Mouse (Mus musculus): ENCODE results near the gene Golga1. TPM values are rescaled to one million over a fixed set of nuclear protein-coding genes. Genes with fewer than 3 reads are reported as not detected.
"Not testable (repeated sequence)": the region's sequence is repeated elsewhere in the genome, so short reads cannot be mapped to it uniquely, and the experiment has no call there.

Gene Golga1
- polyA plus RNA-seq (2012; rRNA removed) = 40.2 and 45.0 TPM in 2 replicates

DNA sequence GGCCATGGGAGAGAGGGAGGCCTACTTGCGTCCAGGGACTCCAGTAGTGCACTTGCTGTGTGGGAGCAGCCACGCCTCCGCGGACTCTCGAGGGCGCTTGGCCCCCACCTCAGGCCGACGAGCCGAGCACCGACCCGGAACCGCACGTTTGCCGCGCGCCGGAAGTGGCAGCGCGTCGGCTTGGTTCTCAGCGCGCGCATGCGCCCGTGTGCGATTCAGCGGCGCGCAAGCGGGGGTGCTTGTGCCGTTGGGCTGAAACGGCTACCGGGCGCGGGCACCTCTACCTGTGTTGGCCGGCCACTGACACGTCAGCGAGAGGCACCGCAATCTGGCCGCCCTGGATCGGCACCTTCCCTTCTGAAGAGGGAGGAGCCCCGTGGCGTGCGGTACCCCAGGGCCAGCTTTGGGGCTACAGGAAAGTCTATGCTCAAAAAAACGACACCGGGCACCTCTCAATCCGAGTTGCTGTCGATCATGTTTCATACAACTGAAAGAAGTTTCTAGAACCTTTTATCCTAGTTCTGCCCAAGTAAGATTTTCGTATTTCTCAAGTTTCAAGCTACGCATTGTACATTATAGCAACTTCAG lies at the start of gene Golga1:
Golga1 (minus strand) TSS at position 142 of the 588 bp plus-strand sequence.
- TF ChIP-seq POLR2A (IDR thresholded peaks at IDR 0.05; ENCODE audit: extremely low read depth, insufficient read depth, low read length) (peak; percentile 74; the same call in 1 of the 2 replicates), CTCF (IDR thresholded peaks at IDR 0.05; ENCODE audit: extremely low read depth, insufficient read depth, low read length) (no peak)
- no peaks in the 10 kb centered on the region for H3K4me1 ChIP-seq (ENCODE audit: control insufficient read depth, insufficient read depth, low read length)
- peak within 1 kb of the TSS; percentile 92 for H3K4me3 ChIP-seq (ENCODE audit: insufficient read depth, low read length)
- H3K27ac ChIP-seq (ENCODE audit: insufficient read depth, low read length) = peak within 1 kb of the TSS; percentile 91

DNA sequence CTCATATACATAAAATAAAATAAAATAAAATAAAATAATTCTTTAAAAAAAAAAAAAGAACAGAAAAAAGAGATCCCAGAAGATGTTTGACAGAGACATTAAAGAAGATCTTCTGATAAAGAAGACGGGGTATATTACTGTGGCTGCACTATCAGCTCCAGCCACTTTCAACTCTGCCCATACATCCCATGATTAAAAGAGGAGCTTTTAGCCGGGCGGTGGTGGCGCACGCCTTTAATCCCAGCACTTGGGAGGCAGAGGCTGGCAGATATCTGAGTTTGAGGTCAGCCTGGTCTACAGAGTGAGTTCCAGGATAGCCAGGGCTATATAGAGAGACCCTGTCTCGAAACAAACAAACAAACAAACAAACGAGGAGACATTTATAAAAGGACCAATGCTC lies 48.8 kb upstream of the Golga1 start:
- H3K4me1 ChIP-seq (ENCODE audit: control insufficient read depth, insufficient read depth, low read length) = no peaks in the 10 kb centered on the region
- H3K27ac ChIP-seq (ENCODE audit: insufficient read depth, low read length) = no peak overlapping the region
- H3K4me3 ChIP-seq (ENCODE audit: insufficient read depth, low read length) = no peak overlapping the region
- TF ChIP-seq CTCF (IDR thresholded peaks at IDR 0.05; ENCODE audit: extremely low read depth, insufficient read depth, low read length) (no peak), POLR2A (IDR thresholded peaks at IDR 0.05; ENCODE audit: extremely low read depth, insufficient read depth, low read length) (no peak)

DNA sequence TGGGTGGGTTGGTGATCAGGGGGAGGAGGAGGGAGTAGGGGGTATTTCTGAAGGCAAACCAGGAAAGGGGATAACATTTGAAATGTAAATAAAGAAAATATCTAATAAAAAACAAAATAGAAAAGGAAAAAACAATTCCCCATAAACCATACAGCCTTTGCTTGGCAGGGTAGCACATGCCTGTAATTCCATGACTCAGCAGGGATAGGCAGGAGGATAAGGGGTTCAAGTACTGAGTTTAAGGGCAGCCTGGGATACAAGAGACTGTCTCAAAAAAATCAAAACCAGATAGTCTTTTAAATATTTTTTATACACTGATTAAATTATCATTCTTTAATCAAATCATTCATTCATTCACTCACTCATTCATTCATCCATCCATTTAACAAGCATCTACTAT lies 45.2 kb upstream of the Golga1 start:
- Histone ChIP-seq H3K4me3 (ENCODE audit: insufficient read depth, low read length) (no peak overlapping the region), H3K4me1 (ENCODE audit: control insufficient read depth, insufficient read depth, low read length) (no peaks in the 10 kb centered on the region), H3K27ac (ENCODE audit: insufficient read depth, low read length) (no peak overlapping the region)
- no peak for TF ChIP-seq POLR2A (IDR thresholded peaks at IDR 0.05; ENCODE audit: extremely low read depth, insufficient read depth, low read length)
- TF ChIP-seq CTCF (IDR thresholded peaks at IDR 0.05; ENCODE audit: extremely low read depth, insufficient read depth, low read length) = no peak

DNA sequence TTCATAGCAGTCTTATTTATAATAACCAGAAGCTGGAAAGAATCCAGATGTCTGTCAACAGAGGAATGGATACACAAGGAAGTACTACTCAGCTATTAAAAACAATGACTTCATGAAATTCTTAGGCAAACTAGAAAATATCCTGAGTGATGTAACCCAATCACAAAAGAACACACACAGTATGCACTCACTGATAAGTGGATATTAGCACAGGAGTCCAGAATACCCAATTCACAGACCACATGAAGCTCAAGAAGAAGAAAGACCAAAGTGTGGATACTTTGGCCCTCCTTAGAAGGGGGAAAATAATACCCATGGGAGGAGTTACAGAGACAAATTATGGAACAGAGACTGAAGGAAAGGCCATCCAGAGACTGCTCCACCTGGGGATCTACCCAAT lies 44.4 kb upstream of the Golga1 start:
- H3K27ac ChIP-seq (ENCODE audit: insufficient read depth, low read length); H3K4me1 ChIP-seq (ENCODE audit: control insufficient read depth, insufficient read depth, low read length): not testable (repeated sequence)

GRCm38 (mm10) chr2:39099951-39100350 lies 34.6 kb upstream of the Golga1 start:
- H3K4me3 ChIP-seq (ENCODE audit: insufficient read depth, low read length); H3K27ac ChIP-seq (ENCODE audit: insufficient read depth, low read length); H3K4me1 ChIP-seq (ENCODE audit: control insufficient read depth, insufficient read depth, low read length): not testable (repeated sequence)

More for the DNA sequence above, 44.4 kb upstream of the Golga1 start:
- not testable (repeated sequence) for H3K4me3 ChIP-seq (ENCODE audit: insufficient read depth, low read length)

GRCm38 (mm10) chr2:39097993-39098392 lies 32.7 kb upstream of the Golga1 start:
- TF ChIP-seq POLR2A (IDR thresholded peaks at IDR 0.05; ENCODE audit: extremely low read depth, insufficient read depth, low read length) = no peak
- TF ChIP-seq CTCF (IDR thresholded peaks at IDR 0.05; ENCODE audit: extremely low read depth, insufficient read depth, low read length) = no peak
- Histone ChIP-seq H3K27ac (ENCODE audit: insufficient read depth, low read length) (no peak overlapping the region), H3K4me1 (ENCODE audit: control insufficient read depth, insufficient read depth, low read length) (no peaks in the 10 kb centered on the region; the same call in 1 of the 2 replicates), H3K4me3 (ENCODE audit: insufficient read depth, low read length) (no peak overlapping the region)

- Histone ChIP-seq H3K4me1 (ENCODE audit: control insufficient read depth, insufficient read depth, low read length) (no peaks in the 10 kb centered on the region), H3K4me3 (ENCODE audit: insufficient read depth, low read length) (no peak overlapping the region), H3K27ac (ENCODE audit: insufficient read depth, low read length) (no peak overlapping the region)
- TF ChIP-seq CTCF (IDR thresholded peaks at IDR 0.05; ENCODE audit: extremely low read depth, insufficient read depth, low read length) (no peak), POLR2A (IDR thresholded peaks at IDR 0.05; ENCODE audit: extremely low read depth, insufficient read depth, low read length) (no peak)
Measured at GRCm38 (mm10) chr2:39091966-39092365, 26.6 kb upstream of the Golga1 start.

- Histone ChIP-seq H3K4me3 (ENCODE audit: insufficient read depth, low read length) (no peak overlapping the region), H3K4me1 (ENCODE audit: control insufficient read depth, insufficient read depth, low read length) (no peaks in the 10 kb centered on the region), H3K27ac (ENCODE audit: insufficient read depth, low read length) (no peak overlapping the region)
- no peak for TF ChIP-seq POLR2A (IDR thresholded peaks at IDR 0.05; ENCODE audit: extremely low read depth, insufficient read depth, low read length)
- no peak for TF ChIP-seq CTCF (IDR thresholded peaks at IDR 0.05; ENCODE audit: extremely low read depth, insufficient read depth, low read length)
Measured at GRCm38 (mm10) chr2:39082706-39083105, 17.4 kb upstream of the Golga1 start.

DNA sequence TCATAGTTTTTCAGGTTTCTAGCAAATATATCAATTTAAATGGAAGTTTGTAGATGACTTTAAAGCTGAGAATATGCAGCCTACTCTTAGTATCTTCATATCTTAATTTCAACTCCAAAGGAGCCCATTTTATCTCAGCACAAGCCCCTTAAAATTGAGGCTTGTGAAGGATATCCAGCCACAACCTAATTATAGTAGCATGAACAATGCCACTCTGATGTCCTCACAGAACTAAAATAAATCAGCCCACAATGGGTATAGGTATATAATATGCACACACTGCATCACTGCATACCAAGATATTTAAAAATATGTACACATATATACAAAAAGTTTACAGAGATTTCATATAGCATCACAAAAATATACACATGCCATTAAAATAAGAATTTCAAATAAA lies 5.3 kb upstream of the Golga1 start:
- no peak for TF ChIP-seq CTCF (IDR thresholded peaks at IDR 0.05; ENCODE audit: extremely low read depth, insufficient read depth, low read length)
- TF ChIP-seq POLR2A (IDR thresholded peaks at IDR 0.05; ENCODE audit: extremely low read depth, insufficient read depth, low read length) = no peak
- Histone ChIP-seq H3K4me3 (ENCODE audit: insufficient read depth, low read length) (no peak overlapping the region), H3K27ac (ENCODE audit: insufficient read depth, low read length) (no peak overlapping the region), H3K4me1 (ENCODE audit: control insufficient read depth, insufficient read depth, low read length) (no peaks in the 10 kb centered on the region)

DNA sequence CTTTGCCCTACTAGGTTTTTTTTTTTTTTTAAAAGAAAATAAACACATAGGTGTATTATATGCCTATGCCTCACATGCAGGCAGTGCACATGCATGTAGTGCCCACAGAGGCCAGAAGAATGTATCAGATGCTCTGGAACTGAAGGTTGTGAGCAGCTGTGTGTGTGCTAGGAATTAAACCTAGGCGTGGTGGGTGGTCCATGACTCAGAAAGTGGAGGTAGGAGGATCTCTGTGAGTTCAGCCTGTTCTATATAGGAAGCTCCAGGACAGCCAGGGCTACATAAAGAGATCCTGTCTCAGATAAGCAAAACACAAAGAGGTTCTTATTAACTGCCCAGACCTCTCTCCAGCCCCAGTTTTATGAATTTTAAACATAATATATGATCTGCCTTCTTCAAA lies 3.8 kb upstream of the Golga1 start:
- Histone ChIP-seq H3K27ac (ENCODE audit: insufficient read depth, low read length) (no peak overlapping the region), H3K4me3 (ENCODE audit: insufficient read depth, low read length) (no peak overlapping the region), H3K4me1 (ENCODE audit: control insufficient read depth, insufficient read depth, low read length) (no peaks in the 10 kb centered on the region)
- TF ChIP-seq POLR2A (IDR thresholded peaks at IDR 0.05; ENCODE audit: extremely low read depth, insufficient read depth, low read length) = no peak
- TF ChIP-seq CTCF (IDR thresholded peaks at IDR 0.05; ENCODE audit: extremely low read depth, insufficient read depth, low read length) = no peak
